Mouse (Mus musculus) small intestine, adult 2 months (tissue): ENCODE data around the gene Ilvbl. TPM values are rescaled to one million over a fixed set of nuclear protein-coding genes. Genes with fewer than 3 reads are reported as not detected.

ENCODE experiments used
- H3K27ac ChIP-seq: fragments of 200-500 bp; 2 replicates; pipeline ENCODE4 v1.5.1; 2012; ENCODE audit warnings: low read depth, low read length, control low read depth, inconsistent platforms; ENCODE audit not compliant: insufficient read depth
- H3K27me3 ChIP-seq: fragments of 200-500 bp; 2 replicates; pipeline ENCODE4 v1.6.1; 2012; ENCODE audit warnings: mild to moderate bottlenecking, moderate library complexity, low read length, inconsistent platforms; ENCODE audit not compliant: control insufficient read depth, insufficient read depth
- H3K36me3 ChIP-seq: fragments of 200-500 bp; 2 replicates; pipeline ENCODE4 v1.6.1; 2012; ENCODE audit warnings: mild to moderate bottlenecking, low read length, control low read depth, inconsistent platforms; ENCODE audit not compliant: control insufficient read depth, insufficient read depth
- H3K4me1 ChIP-seq: fragments of 200-500 bp; 2 replicates; pipeline ENCODE4 v1.6.1; 2012; ENCODE audit warnings: low read length, inconsistent platforms, mixed read lengths; ENCODE audit not compliant: control insufficient read depth, insufficient read depth, insufficient read length
- H3K4me3 ChIP-seq: fragments of 200-500 bp; 2 replicates; pipeline ENCODE4 v1.5.1; 2012; ENCODE audit warnings: low read depth, mild to moderate bottlenecking, control low read depth, inconsistent platforms, low read length, moderate library complexity
- CTCF ChIP-seq: fragments of 200-500 bp; IDR thresholded peaks from 2 replicates; pipeline ENCODE4 v1.5.1; 2012; ENCODE audit warnings: low read depth, mild to moderate bottlenecking, control low read depth, inconsistent platforms, low read length, moderate library complexity, mixed read lengths; ENCODE audit not compliant: insufficient replicate concordance, insufficient read length; ENCODE audit errors: extremely low read depth
- POLR2A ChIP-seq: fragments of 200-500 bp; IDR thresholded peaks from 2 replicates; pipeline ENCODE4 v1.6.1; 2012; ENCODE audit warnings: low read depth, mild to moderate bottlenecking, control low read depth, inconsistent platforms, low read length, moderate library complexity
- WGBS: fragments of 180-500 bp; shearing (Covaris S2); methylation state at CpG from one replicate; pipeline ENCODE4 v1.1.7; 2018; 5-methylcytosine and 5-hydroxymethylcytosine counted together
- polyA plus RNA-seq: library from polyadenylated mRNA; depleted of rRNA; stranded (reverse); fragments of >200 nt; gene quantifications from 2 replicates; pipeline ENCODE4 v1.2.3, GENCODE M21; 2012

Ilvbl gene
- polyA plus RNA-seq, 1 experiment = 168 TPM

DNA sequence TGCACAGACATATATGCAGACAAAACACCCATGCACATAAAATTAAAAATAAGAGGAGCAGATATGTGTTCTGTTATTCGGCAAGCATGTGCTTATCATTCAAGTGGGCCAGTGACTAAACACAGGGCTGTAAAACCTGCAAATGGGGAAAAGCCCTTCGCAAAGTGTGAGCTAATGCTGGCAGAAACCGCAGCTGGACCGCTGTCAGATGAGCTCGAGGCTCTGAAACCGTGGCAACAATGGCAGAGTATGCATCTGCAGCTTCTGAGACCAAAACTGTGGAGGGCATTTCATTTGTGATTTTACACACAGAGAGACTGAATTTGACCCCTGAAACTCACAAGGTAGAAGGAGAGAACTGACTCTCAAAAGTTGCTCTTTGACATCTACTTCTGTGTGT is 3.7 kb upstream of the Ilvbl start:
- H3K4me1 ChIP-seq = 0 out of 2 replicates have a peak, but pooled peaks cover 2% of the 10 kb centered on the region
- TF ChIP-seq POLR2A (no peak), CTCF (no peak)
- H3K27ac ChIP-seq = no peak overlapping the region
- H3K4me3 ChIP-seq = no peak overlapping the region
- 43% methylated on average over 6 of the region's 6 CpGs for WGBS
- no peaks in the 10 kb centered on the region for H3K27me3 ChIP-seq
- no peaks in the 10 kb centered on the region for H3K36me3 ChIP-seq

DNA sequence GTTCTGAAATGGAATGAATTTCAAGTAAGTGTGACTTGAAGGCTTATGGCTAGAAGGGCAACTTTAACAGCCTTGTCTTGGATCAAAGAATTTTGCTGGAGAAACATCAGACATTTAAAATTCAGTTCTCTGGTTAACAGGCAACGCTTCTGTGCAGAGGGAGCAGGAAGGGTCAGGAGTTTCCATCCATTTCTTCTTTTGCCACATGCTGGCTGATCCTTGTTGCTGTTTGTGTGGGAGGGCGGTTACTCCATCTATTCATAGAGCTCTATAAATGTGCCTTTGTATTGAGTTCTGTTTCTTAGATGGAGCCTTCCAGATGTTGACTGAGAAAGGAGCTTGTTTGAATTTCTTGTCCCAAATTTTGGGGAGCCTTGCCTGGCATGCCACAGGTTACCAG is 3.2 kb upstream of the Ilvbl start:
- Histone ChIP-seq H3K4me3 (no peak overlapping the region), H3K27me3 (no peaks in the 10 kb centered on the region), H3K27ac (no peak overlapping the region), H3K4me1 (0 out of 2 replicates have a peak, but pooled peaks cover 2% of the 10 kb centered on the region), H3K36me3 (no peaks in the 10 kb centered on the region)
- WGBS = 74% methylated on average over 2 of the region's 2 CpGs
- TF ChIP-seq CTCF (no peak), POLR2A (no peak)

DNA sequence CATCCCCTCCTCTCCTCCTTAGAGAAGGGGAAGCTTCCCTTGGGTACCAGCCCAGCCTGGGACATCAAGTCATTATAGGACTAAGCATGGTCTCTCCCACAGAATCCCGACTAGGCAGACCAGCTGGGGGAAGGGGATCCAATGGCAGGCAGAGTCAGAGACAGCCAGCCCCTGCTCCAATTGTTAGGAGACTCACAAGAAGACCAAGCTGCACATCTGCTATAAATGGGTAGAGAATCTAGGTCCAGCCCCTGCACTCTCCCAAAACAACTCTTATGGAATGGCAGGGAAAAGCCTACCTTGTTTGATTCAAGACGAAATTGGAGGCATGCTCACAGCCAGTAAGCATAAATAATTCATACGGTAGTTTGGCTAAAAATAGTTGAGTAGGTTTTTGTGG is 920 bp upstream of the Ilvbl start:
- H3K27ac ChIP-seq = no peak overlapping the region
- H3K27me3 ChIP-seq = no peaks in the 10 kb centered on the region
- peaks cover 13% of the 10 kb centered on the region for H3K36me3 ChIP-seq
- 71% methylated on average over 3 of the region's 3 CpGs for WGBS
- no peak for TF ChIP-seq CTCF
- TF ChIP-seq POLR2A = no peak
- peaks cover 9% of the 10 kb centered on the region for H3K4me1 ChIP-seq
- no peak overlapping the region for H3K4me3 ChIP-seq

DNA sequence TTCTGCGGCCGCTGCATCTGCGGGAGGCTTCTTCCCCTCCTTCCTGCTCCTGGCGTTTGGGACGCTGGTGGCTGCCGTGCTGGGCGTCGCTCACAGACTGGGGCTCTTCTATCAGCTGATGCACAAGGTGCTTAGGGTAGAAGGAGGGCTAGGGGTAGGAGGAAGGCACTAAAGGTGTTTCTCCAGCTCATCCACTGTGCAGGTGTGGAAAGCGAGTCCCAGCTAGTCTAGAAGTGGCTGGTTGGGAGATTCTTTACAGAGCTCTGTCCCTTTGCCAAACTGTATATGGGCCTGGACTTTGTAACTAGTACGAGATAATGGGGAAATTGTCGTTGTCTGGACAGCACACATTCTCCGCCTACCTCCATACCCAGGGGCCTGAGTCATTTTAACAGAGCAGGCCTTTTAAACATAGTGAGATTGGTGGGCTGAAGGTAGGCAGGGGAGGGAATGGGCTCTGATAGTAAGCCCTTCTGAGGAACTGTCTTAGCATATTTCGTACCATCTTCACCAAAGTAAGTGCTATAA is 1.0 kb downstream of the Ilvbl start:
- H3K4me3 ChIP-seq = peak overlapping the region; percentile 85
- peak overlapping the region; percentile 100 for H3K27ac ChIP-seq
- H3K4me1 ChIP-seq = peaks cover 9% of the 10 kb centered on the region
- H3K36me3 ChIP-seq = peaks cover 30% of the 10 kb centered on the region
- TF ChIP-seq POLR2A (0 out of 2 replicates have a peak, but pooled peaks have one; percentile 3), CTCF (peak; percentile 7; the same call in 1 of the 2 replicates)
- 4% methylated on average over 13 of the region's 13 CpGs for WGBS
- no peaks in the 10 kb centered on the region for H3K27me3 ChIP-seq

DNA sequence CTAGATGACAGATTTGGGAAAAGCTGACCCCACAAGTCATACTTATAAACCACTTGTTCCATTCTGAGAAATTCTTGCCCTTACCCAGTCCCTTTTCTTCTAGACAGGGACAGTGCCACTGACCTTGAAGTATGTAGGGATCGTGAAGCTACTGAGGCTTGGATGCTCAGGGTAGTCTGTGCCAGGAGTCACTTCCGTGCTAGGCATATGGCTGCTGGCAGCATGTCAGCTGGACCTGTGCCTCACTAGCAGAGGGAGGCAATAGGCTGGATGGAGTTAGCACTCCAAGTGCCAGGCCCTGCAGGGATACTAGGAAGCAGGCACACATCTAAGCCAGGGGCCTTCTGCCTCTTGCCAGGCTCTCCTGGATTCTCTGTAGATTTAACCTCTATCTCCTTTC is 1.5 kb downstream of the Ilvbl start:
- peak overlapping the region; percentile 4; the same call in 1 of the 2 replicates for H3K4me3 ChIP-seq
- H3K27ac ChIP-seq = peak overlapping the region; percentile 100
- TF ChIP-seq POLR2A (no peak), CTCF (no peak)
- no peaks in the 10 kb centered on the region for H3K27me3 ChIP-seq
- H3K36me3 ChIP-seq = peaks cover 35% of the 10 kb centered on the region
- WGBS = 15% methylated on average over 2 of the region's 2 CpGs
- peaks cover 9% of the 10 kb centered on the region for H3K4me1 ChIP-seq

DNA sequence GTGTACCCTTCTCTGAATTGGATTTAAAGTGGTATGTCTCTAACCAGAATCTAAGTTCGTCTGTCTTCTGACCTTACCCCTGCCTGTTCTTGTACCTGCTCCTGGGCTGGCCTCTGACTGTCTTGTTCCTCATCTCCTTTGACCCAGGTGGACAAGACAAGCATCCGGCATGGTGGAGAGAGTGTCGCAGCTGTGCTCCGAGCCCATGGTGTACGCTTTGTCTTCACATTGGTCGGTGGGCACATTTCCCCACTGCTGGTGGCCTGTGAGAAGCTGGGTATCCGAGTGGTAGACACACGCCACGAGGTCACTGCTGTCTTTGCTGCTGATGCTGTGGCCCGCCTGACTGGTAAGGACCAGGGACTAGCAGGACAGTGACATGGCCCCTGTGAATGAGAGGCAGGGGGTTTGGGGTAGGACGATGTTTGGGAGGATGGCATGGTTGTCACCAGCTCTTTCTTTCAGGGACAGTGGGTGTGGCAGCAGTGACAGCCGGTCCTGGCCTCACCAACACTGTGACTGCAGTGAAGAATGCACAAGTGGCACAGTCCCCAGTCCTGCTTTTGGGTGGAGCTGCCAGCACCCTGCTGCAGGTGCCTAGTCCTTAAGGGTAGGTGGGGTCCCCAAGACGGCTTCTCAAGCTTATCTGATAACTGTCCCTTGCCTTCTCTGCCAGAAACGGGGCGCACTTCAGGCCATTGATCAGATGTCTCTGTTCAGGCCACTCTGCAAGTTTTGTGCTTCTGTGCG is 2.5 kb downstream of the Ilvbl start:
- WGBS = 89% methylated on average over 16 of the region's 16 CpGs
- peaks cover 43% of the 10 kb centered on the region for H3K36me3 ChIP-seq
- H3K27me3 ChIP-seq = no peaks in the 10 kb centered on the region
- H3K4me1 ChIP-seq = peaks cover 9% of the 10 kb centered on the region
- H3K27ac ChIP-seq = no peak overlapping the region
- no peak for TF ChIP-seq CTCF
- H3K4me3 ChIP-seq = no peak overlapping the region

DNA sequence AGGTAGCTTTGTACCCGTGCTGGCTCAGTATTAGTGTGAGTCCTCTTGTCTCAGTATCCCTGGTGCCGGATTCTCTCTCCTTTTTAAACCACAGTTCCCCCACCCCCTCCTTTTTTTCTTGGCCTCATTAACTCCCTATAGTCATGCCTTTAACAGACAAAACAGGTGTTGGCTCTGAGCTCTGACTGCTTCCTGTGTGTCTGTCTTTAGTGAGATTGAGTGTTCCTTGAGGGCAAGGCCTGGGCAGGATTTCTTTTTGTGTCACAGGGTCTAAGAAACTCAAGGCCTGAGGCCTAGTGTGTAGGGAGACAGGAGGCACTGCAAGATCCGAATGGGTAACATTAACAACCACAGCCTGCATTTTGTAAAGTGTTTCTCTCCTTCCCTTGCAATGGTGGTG is 4.1 kb downstream of the Ilvbl start:
- Histone ChIP-seq H3K4me1 (peaks cover 9% of the 10 kb centered on the region), H3K4me3 (no peak overlapping the region), H3K36me3 (peaks cover 56% of the 10 kb centered on the region), H3K27me3 (no peaks in the 10 kb centered on the region), H3K27ac (no peak overlapping the region)
- TF ChIP-seq POLR2A (no peak), CTCF (no peak)
- 85% methylated on average over 3 of the region's 3 CpGs for whole genome bisulfite sequencing
